Mouse (Mus musculus) midbrain, embryonic 14.5 days (tissue): Measurements from ENCODE around the gene Zfp14. TPM values are rescaled to one million over a fixed set of nuclear protein-coding genes. Genes with fewer than 3 reads are reported as not detected.

Experiments used
- ATAC-seq: fragments of 200-750 bp; cut with Nextera tagmentation; 2 replicates; pipeline ENCODE4 v1.8.0; 2017; ENCODE audit warnings: moderate number of reproducible peaks, moderate library complexity; ENCODE audit not compliant: low FRiP score, low TSS enrichment
- DNase-seq: peaks from one replicate; pipeline ENCODE4 v3.0.0-alpha.2; 2015
- H3K27ac ChIP-seq: fragments of 300-500 bp; sonication (generic); replicated peaks from 2 replicates; pipeline ENCODE4 v1.5.1; 2014; ENCODE audit warnings: mild to moderate bottlenecking, low read depth, low read length, moderate library complexity
- H3K27me3 ChIP-seq: fragments of 300-500 bp; sonication (generic); 2 replicates; pipeline ENCODE4 v1.6.1; 2014; ENCODE audit warnings: low read length, control low read depth, mixed read lengths; ENCODE audit not compliant: control insufficient read depth, insufficient read depth
- H3K36me3 ChIP-seq: fragments of 300-500 bp; sonication (generic); 2 replicates; pipeline ENCODE4 v1.6.1; 2014; ENCODE audit warnings: low read length, control low read depth; ENCODE audit not compliant: control insufficient read depth, insufficient read depth
- H3K4me1 ChIP-seq: fragments of 300-500 bp; sonication (generic); 2 replicates; pipeline ENCODE4 v1.6.1; 2014; ENCODE audit warnings: mild to moderate bottlenecking, antibody characterized with exemption, low read length, control low read depth; ENCODE audit not compliant: control insufficient read depth, insufficient read depth
- H3K4me2 ChIP-seq: fragments of 300-500 bp; sonication (generic); 2 replicates; pipeline ENCODE4 v1.6.1; 2014; ENCODE audit warnings: mild to moderate bottlenecking, low read length, moderate library complexity
- H3K4me3 ChIP-seq: fragments of 300-500 bp; sonication (generic); replicated peaks from 2 replicates; pipeline ENCODE4 v1.5.1; 2014; ENCODE audit warnings: low read depth, low read length
- H3K9ac ChIP-seq: fragments of 300-500 bp; sonication (generic); replicated peaks from 2 replicates; pipeline ENCODE4 v1.6.1; 2014; ENCODE audit warnings: mild to moderate bottlenecking, low read length, moderate library complexity
- H3K9me3 ChIP-seq: fragments of 300-500 bp; sonication (generic); 2 replicates; pipeline ENCODE4 v1.6.1; 2016; ENCODE audit warnings: low read length, control low read depth, mixed read lengths; ENCODE audit not compliant: control insufficient read depth
- WGBS: fragments of 180-500 bp; shearing (Covaris S2); extraction: QIAGEN DNeasy Blood & Tissue Kit; methylation state at CpG from one replicate; pipeline ENCODE4 v1.1.7; 2014; 5-methylcytosine and 5-hydroxymethylcytosine counted together
- microRNA-seq: library from miRNA; unstranded; fragments of <30 nt; microRNA quantifications from one replicate; pipeline ENCODE4, GENCODE M21; 2016
- polyA plus RNA-seq: library from polyadenylated mRNA; unstranded; fragments of >200 nt; fragmentation: Nextera tagmentation; extraction: Ambion mirVana; gene quantifications from 2 replicates; pipeline ENCODE4 v1.2.1, GENCODE M21; 2014

Gene Zfp14
- polyA plus RNA-seq, 1 experiment from 2014 or later, result 13.5 TPM

GRCm38 (mm10) chr7:30000601-30001000 lies 50.6 kb downstream of the Zfp14 start:
- Histone ChIP-seq H3K4me1 (no peaks in the 10 kb centered on the region), H3K4me3 (no peak overlapping the region), H3K9me3 (no peaks in the 10 kb centered on the region), H3K9ac (no peak overlapping the region), H3K36me3 (peaks cover 46% of the 10 kb centered on the region), H3K27me3 (no peaks in the 10 kb centered on the region), H3K27ac (no peak overlapping the region), H3K4me2 (no peak overlapping the region)
- ATAC-seq (no peak), DNase-seq (no peak)
- WGBS, result 94% methylated on average over 5 of the region's 5 CpGs

DNA sequence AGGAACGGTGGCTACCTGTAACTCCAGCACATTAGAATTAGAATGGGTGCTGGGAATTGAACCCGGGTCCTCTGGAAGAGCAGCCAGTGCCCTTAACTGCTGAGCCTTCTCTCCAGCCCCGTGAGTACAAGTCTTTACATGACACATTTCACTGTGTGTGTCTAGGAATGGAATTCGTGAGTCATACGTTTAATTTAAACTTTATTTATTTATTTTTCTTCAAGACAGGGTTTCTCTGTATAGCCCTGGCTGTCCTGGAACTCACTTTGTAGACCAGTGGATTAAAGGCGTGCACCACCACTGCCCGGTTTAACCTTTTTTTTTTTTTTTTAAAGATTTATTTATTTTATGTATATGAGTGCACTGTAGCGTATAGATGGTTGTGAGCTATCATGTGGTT lies 56.0 kb downstream of the Zfp14 start:
- DNase-seq (no peak), ATAC-seq (no peak)
- Histone ChIP-seq H3K9me3 (no peaks in the 10 kb centered on the region), H3K27ac (no peak overlapping the region), H3K9ac (no peak overlapping the region), H3K4me1 (no peaks in the 10 kb centered on the region), H3K4me3 (no peak overlapping the region), H3K27me3 (no peaks in the 10 kb centered on the region), H3K36me3 (peaks cover 73% of the 10 kb centered on the region), H3K4me2 (no peak overlapping the region)
- 94% methylated on average over 8 of the region's 8 CpGs for WGBS

DNA sequence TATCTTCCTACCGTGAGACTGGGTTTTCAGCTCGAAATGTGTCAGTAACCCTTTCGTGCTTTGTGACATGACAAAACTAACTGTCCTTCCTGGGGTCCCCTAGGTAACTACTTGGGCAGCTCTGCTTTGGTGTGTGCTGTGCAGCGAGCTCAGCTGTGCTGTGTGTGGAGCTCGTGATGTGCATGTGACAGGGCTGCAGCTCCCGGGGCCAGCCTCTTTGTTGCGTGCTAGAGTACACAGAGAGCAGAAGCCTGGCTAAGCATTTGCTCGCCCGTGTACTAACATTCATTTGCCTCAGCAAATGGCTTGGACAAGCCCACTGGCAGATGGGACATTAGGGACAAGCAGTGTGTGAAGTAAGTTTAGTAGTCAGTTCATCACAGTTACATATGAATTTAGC lies 57.8 kb downstream of the Zfp14 start:
- no peak overlapping the region for H3K4me2 ChIP-seq
- no peaks in the 10 kb centered on the region for H3K9me3 ChIP-seq
- WGBS, result 94% methylated on average over 9 of the region's 9 CpGs
- H3K4me1 ChIP-seq, result no peaks in the 10 kb centered on the region
- ATAC-seq, result no peak
- no peak overlapping the region for H3K4me3 ChIP-seq
- peaks cover 70% of the 10 kb centered on the region for H3K36me3 ChIP-seq
- no peak for DNase-seq
- H3K27me3 ChIP-seq, result no peaks in the 10 kb centered on the region
- H3K9ac ChIP-seq, result no peak overlapping the region
- no peak overlapping the region for H3K27ac ChIP-seq

GRCm38 (mm10) chr7:29992698-29993097 lies 58.5 kb downstream of the Zfp14 start:
- no peak overlapping the region for H3K27ac ChIP-seq
- 96% methylated on average over 8 of the region's 8 CpGs for WGBS
- no peak overlapping the region for H3K4me3 ChIP-seq
- H3K9me3 ChIP-seq, result no peaks in the 10 kb centered on the region
- no peaks in the 10 kb centered on the region for H3K4me1 ChIP-seq
- no peak overlapping the region for H3K4me2 ChIP-seq
- H3K27me3 ChIP-seq, result no peaks in the 10 kb centered on the region
- no peak for DNase-seq
- no peak overlapping the region for H3K9ac ChIP-seq
- H3K36me3 ChIP-seq, result peaks cover 69% of the 10 kb centered on the region
- no peak for ATAC-seq

DNA sequence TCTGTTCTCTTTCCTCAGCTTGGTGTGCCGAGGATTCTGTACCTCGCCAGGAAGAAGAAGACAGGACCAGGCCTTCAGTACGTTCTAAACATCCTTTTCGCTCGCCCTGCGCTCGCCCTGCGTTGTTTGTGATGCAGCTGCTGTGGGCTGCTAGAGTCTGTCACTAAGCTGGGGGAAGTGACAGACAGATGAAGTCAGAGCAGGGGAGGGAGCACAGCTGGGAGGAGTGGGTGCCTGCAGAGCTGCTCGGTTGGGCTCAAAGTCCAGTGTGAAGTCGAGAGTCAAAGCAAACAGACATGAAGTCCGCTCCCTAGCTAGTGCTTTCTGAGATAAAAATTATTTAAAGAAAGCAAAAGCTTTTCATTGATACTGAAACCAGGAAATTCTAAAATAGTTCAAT lies 62.1 kb downstream of the Zfp14 start:
- peaks cover 62% of the 10 kb centered on the region for H3K36me3 ChIP-seq
- H3K4me3 ChIP-seq, result no peak overlapping the region
- DNase-seq, result no peak
- H3K9me3 ChIP-seq, result no peaks in the 10 kb centered on the region
- ATAC-seq, result no peak
- WGBS, result 94% methylated on average over 11 of the region's 11 CpGs
- no peaks in the 10 kb centered on the region for H3K27me3 ChIP-seq
- no peak overlapping the region for H3K4me2 ChIP-seq
- peaks cover 8% of the 10 kb centered on the region; the same call in 1 of the 2 replicates for H3K4me1 ChIP-seq
- no peak overlapping the region for H3K9ac ChIP-seq
- H3K27ac ChIP-seq, result no peak overlapping the region

DNA sequence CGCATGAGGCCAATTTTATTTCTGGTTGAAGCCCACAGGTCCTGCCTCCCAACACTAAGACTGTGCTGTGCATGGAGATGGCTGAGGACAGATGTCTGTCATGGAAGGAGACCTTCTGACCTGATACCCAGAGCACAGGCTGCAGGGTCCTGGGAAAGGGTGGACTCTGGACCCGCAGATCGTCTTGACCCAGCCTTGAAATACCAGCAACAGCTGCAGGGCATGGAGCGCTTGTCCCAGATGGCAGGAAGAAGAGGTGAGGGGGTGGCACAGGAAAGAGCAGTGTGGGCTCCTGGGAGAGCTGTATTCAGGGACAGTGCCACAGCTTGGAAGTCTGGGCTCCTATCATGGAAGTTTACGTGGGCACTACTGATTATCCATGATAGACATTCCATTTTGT lies 63.6 kb downstream of the Zfp14 start:
- H3K27ac ChIP-seq, result no peak overlapping the region
- 96% methylated on average over 5 of the region's 5 CpGs for WGBS
- peaks cover 14% of the 10 kb centered on the region; the same call in 1 of the 2 replicates for H3K4me1 ChIP-seq
- DNase-seq (no peak), ATAC-seq (no peak)
- no peak overlapping the region for H3K4me3 ChIP-seq
- peaks cover 55% of the 10 kb centered on the region for H3K36me3 ChIP-seq
- H3K9me3 ChIP-seq, result no peaks in the 10 kb centered on the region
- no peaks in the 10 kb centered on the region for H3K27me3 ChIP-seq
- no peak overlapping the region for H3K4me2 ChIP-seq
- no peak overlapping the region for H3K9ac ChIP-seq

Small RNAs within 50 kb of the gene (microRNA-seq; reads per million reads assigned to microRNA genes)
- gene Gm23368, result not detected

Other genes starting within 250 kb of the Zfp14 start
- gene Zfp790, start 235.3 kb downstream of the Zfp14 start, polyA plus RNA-seq, result 20.6 and 35.1 TPM in 2 replicates
- 13.7 and 16.5 TPM in 2 replicates for gene Zfp940, start 197.7 kb downstream of the Zfp14 start, polyA plus RNA-seq
- gene Zfp420, start 191.4 kb downstream of the Zfp14 start, polyA plus RNA-seq, result 23.9 and 25.4 TPM in 2 replicates
- 13.8 and 17.5 TPM in 2 replicates for gene Zfp27, start 144.8 kb downstream of the Zfp14 start, polyA plus RNA-seq
- 7.0 and 12.3 TPM in 2 replicates for gene Zfp383, start 143.2 kb downstream of the Zfp14 start, polyA plus RNA-seq
- 16.3 and 22.1 TPM in 2 replicates for gene Zfp74, start 97.3 kb downstream of the Zfp14 start, polyA plus RNA-seq
- gene Zfp568, start 67.4 kb downstream of the Zfp14 start, polyA plus RNA-seq, result 3.3 and 5.5 TPM in 2 replicates
- 11.3 and 11.6 TPM in 2 replicates for gene Zfp82, start 21.5 kb upstream of the Zfp14 start, polyA plus RNA-seq
- gene Gm26920, start 39.0 kb upstream of the Zfp14 start, polyA plus RNA-seq, result 1.7 and 1.8 TPM in 2 replicates
- gene Zfp566, start 39.1 kb upstream of the Zfp14 start, polyA plus RNA-seq, result 17.5 and 21.1 TPM in 2 replicates
- 86.6 and 101 TPM in 2 replicates for gene Zfp260, start 43.4 kb upstream of the Zfp14 start, polyA plus RNA-seq
- 10.7 and 11.7 TPM in 2 replicates for gene Zfp382, start 70.6 kb upstream of the Zfp14 start, polyA plus RNA-seq
- 18.5 and 19.7 TPM in 2 replicates for gene Zfp146, start 118.4 kb upstream of the Zfp14 start, polyA plus RNA-seq
- gene Cox7a1, start 132.8 kb upstream of the Zfp14 start, polyA plus RNA-seq, result 5.5 TPM in 2 replicates
- 53.0 and 70.5 TPM in 2 replicates for gene Capns1, start 147.4 kb upstream of the Zfp14 start, polyA plus RNA-seq
- gene Polr2i, start 180.6 kb upstream of the Zfp14 start, polyA plus RNA-seq, result 176 and 240 TPM in 2 replicates
- gene Tbcb, start 180.9 kb upstream of the Zfp14 start, polyA plus RNA-seq, result 337 and 360 TPM in 2 replicates
- gene Ovol3, start 184.3 kb upstream of the Zfp14 start, polyA plus RNA-seq, result not detected in 2 replicates
- 0.58 and 0.61 TPM in 2 replicates for gene Thap8, start 228.7 kb upstream of the Zfp14 start, polyA plus RNA-seq
- gene Wdr62, start 229.0 kb upstream of the Zfp14 start, polyA plus RNA-seq, result 2.5 and 5.0 TPM in 2 replicates
- gene Clip3, start 240.3 kb upstream of the Zfp14 start, polyA plus RNA-seq, result 121 and 131 TPM in 2 replicates